Mouse (Mus musculus) testis, adult 2 months (tissue): ENCODE measurements at regions not wholly inside any gene's neighbourhood (a gene's known extent, or its start where the extent isn't known, plus 50 kb on each side); places are given as distances from the start of the nearest gene placed in this dataset.

Source experiments
- CTCF ChIP-seq: fragments of 200-500 bp; IDR thresholded peaks from 2 replicates; pipeline ENCODE4 v1.5.1; 2012; ENCODE audit warnings: low read depth, mild to moderate bottlenecking, inconsistent platforms, low read length, moderate library complexity; ENCODE audit not compliant: control insufficient read depth, insufficient read depth, insufficient replicate concordance
- POLR2A ChIP-seq: fragments of 200-500 bp; IDR thresholded peaks from 2 replicates; pipeline ENCODE4 v1.6.1; 2012; ENCODE audit warnings: low read depth, mild to moderate bottlenecking, inconsistent platforms, low read length, moderate library complexity; ENCODE audit not compliant: control insufficient read depth

DNA sequence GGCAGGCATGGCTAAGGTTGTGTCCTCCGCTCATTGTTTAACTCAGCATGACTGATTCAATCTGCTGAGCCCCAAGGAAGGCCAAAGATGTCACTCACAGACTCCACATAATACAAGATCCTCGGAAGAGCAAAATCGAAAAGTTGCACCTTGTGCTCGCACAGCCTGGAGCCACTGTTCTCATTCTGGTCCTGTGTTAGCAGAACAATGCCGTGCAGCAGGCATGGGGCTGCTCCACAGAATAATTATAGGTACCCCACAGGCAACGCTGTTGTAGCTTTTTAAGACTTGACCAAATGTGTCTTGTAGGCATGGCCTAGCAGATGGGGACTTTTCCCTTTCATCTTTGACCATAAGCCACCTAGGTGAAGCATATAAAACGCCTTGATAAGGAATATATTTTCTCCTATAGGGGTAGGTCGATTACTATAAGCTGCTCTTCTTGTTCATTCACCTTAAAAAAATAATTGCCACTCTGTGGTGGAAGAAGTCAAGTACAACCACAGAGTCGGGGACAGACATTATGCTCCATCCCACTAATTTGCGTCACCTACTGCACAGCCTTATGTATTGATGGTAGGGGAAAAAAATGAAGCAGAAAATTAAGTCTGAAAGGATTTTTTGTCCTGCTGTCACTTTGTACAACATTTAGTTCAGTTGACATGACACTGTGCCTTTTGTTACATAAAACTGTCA is 529.8 kb upstream of the Itga1 start:
- no peak for TF ChIP-seq POLR2A
- no peak for TF ChIP-seq CTCF
